Mouse (Mus musculus): ENCODE measurements around the gene Arhgap45. TPM values are rescaled to one million over a fixed set of nuclear protein-coding genes. Genes with fewer than 3 reads are reported as not detected.

Gene Arhgap45
- polyA plus RNA-seq, 1 experiment: 0.53 TPM

DNA sequence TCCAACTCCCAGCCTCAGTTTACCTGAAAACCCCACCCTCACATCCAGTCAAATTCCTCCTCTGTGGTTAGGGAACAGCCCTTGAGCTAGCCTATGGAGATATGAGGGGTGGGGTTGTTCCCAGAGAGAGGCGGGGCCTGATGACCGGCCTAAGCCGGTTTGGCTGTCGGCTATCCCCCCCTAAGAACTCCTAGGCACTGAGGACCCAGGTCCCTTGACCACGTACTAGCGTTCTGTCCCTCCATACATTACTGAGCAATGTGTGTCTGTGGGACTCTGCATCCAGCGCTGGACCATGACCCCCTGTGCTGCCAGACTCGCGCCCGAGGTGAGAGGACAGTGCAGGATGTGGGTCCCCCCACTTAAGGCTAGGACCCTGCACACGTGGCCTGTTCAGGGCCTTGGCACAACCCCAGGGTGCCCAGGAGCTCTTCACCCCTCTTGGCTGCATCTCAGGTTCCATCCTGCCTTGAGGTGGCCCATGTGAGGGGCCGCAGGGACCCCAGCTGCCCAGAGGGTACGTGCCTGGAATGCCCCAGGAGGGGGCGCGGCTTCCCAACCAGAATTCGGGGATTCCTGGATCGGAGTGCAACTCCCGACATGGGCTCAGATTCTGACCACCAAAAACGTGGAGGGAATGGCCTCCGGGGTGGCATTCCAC lies 3.1 kb downstream of the Arhgap45 start:
- TF ChIP-seq REST (IDR thresholded peaks at IDR 0.05; ENCODE audit: insufficient read depth, insufficient read length) (no peak), POLR2A (IDR thresholded peaks at IDR 0.05; ENCODE audit: insufficient read length, low read depth) (no peak), POLR2AphosphoS2 (IDR thresholded peaks at IDR 0.05; ENCODE audit: insufficient read length, low read depth) (no peak), MYOG (IDR thresholded peaks at IDR 0.05; ENCODE audit: control insufficient read depth in 1 of 3, insufficient read depth in 1 of 3, insufficient read length in 2 of 3, low read depth in 2 of 3) (no peak), CEBPB (IDR thresholded peaks at IDR 0.05; ENCODE audit: insufficient read depth, poor library complexity, severe bottlenecking) (no peak), MAX (IDR thresholded peaks at IDR 0.05; ENCODE audit: low read depth) (no peak), MYOD1 (IDR thresholded peaks at IDR 0.05; ENCODE audit: control insufficient read depth in 1 of 3, insufficient read length in 2 of 3, low read depth in 2 of 3) (no peak), SRF (IDR thresholded peaks at IDR 0.05; ENCODE audit: control insufficient read depth, insufficient read length, low read depth) (no peak), TCF12 (IDR thresholded peaks at IDR 0.05; ENCODE audit: insufficient read depth, poor library complexity, severe bottlenecking) (no peak), USF1 (IDR thresholded peaks at IDR 0.05; ENCODE audit: low read depth) (no peak), TCF3 (IDR thresholded peaks at IDR 0.05; ENCODE audit: insufficient read length, low read depth) (no peak), E2F4 (IDR thresholded peaks at IDR 0.05; ENCODE audit: insufficient read depth) (no peak)
- H3K4me3 ChIP-seq: no peak overlapping the region

GRCm38 (mm10) chr10:80020191-80020590 lies 3.7 kb downstream of the Arhgap45 start:
- H3K36me3 ChIP-seq (ENCODE audit: control insufficient read depth, insufficient read depth): no peaks in the 10 kb centered on the region
- no peaks in the 10 kb centered on the region for H3K79me2 ChIP-seq (ENCODE audit: control insufficient read depth, insufficient read depth)
- no peak for TF ChIP-seq TCF3 (IDR thresholded peaks at IDR 0.05; ENCODE audit: insufficient read length, low read depth)
- TF ChIP-seq MAX (IDR thresholded peaks at IDR 0.05; ENCODE audit: low read depth): no peak
- no peak for TF ChIP-seq TCF12 (IDR thresholded peaks at IDR 0.05; ENCODE audit: insufficient read depth, poor library complexity, severe bottlenecking)
- no peak for TF ChIP-seq REST (IDR thresholded peaks at IDR 0.05; ENCODE audit: insufficient read depth, insufficient read length)
- no peak for TF ChIP-seq CEBPB (IDR thresholded peaks at IDR 0.05; ENCODE audit: insufficient read depth, poor library complexity, severe bottlenecking)
- no peak for TF ChIP-seq MYOD1 (IDR thresholded peaks at IDR 0.05; ENCODE audit: control insufficient read depth in 1 of 3, insufficient read length in 2 of 3, low read depth in 2 of 3)
- no peak for TF ChIP-seq USF1 (IDR thresholded peaks at IDR 0.05; ENCODE audit: low read depth)
- TF ChIP-seq POLR2A (IDR thresholded peaks at IDR 0.05; ENCODE audit: insufficient read length, low read depth): no peak
- no peak for TF ChIP-seq POLR2AphosphoS2 (IDR thresholded peaks at IDR 0.05; ENCODE audit: insufficient read length, low read depth)
- no peak for TF ChIP-seq MYOG (IDR thresholded peaks at IDR 0.05; ENCODE audit: control insufficient read depth in 1 of 3, insufficient read depth in 1 of 3, insufficient read length in 2 of 3, low read depth in 2 of 3)
- no peak for TF ChIP-seq SRF (IDR thresholded peaks at IDR 0.05; ENCODE audit: control insufficient read depth, insufficient read length, low read depth)
- H3K4me2 ChIP-seq (ENCODE audit: low read depth): no peak overlapping the region
- no peaks in the 10 kb centered on the region for H3K27me3 ChIP-seq (ENCODE audit: control insufficient read depth, insufficient read depth, insufficient read length)
- no peak overlapping the region for H3K4me3 ChIP-seq
- no peak overlapping the region for H3ac ChIP-seq (ENCODE audit: control insufficient read depth, insufficient read length)

More for the DNA sequence above, 3.1 kb downstream of the Arhgap45 start:
- Histone ChIP-seq H3K36me3 (ENCODE audit: control insufficient read depth, insufficient read depth) (no peaks in the 10 kb centered on the region), H3K79me2 (ENCODE audit: control insufficient read depth, insufficient read depth) (no peaks in the 10 kb centered on the region), H3K4me2 (ENCODE audit: low read depth) (no peak overlapping the region), H3ac (ENCODE audit: control insufficient read depth, insufficient read length) (no peak overlapping the region), H3K27me3 (ENCODE audit: control insufficient read depth, insufficient read depth, insufficient read length) (no peaks in the 10 kb centered on the region)

- H3K4me3 ChIP-seq: no peak overlapping the region
- no peaks in the 10 kb centered on the region for H3K79me2 ChIP-seq (ENCODE audit: control insufficient read depth, insufficient read depth)
- H3K4me2 ChIP-seq (ENCODE audit: low read depth): no peak overlapping the region
- H3ac ChIP-seq (ENCODE audit: control insufficient read depth, insufficient read length): no peak overlapping the region
- TF ChIP-seq MYOD1 (IDR thresholded peaks at IDR 0.05; ENCODE audit: control insufficient read depth in 1 of 3, insufficient read length in 2 of 3, low read depth in 2 of 3): no peak
- no peak for TF ChIP-seq TCF12 (IDR thresholded peaks at IDR 0.05; ENCODE audit: insufficient read depth, poor library complexity, severe bottlenecking)
- TF ChIP-seq TCF3 (IDR thresholded peaks at IDR 0.05; ENCODE audit: insufficient read length, low read depth): no peak
- TF ChIP-seq POLR2A (IDR thresholded peaks at IDR 0.05; ENCODE audit: insufficient read length, low read depth): no peak
- TF ChIP-seq CEBPB (IDR thresholded peaks at IDR 0.05; ENCODE audit: insufficient read depth, poor library complexity, severe bottlenecking): no peak
- no peak for TF ChIP-seq POLR2AphosphoS2 (IDR thresholded peaks at IDR 0.05; ENCODE audit: insufficient read length, low read depth)
- no peak for TF ChIP-seq E2F4 (IDR thresholded peaks at IDR 0.05; ENCODE audit: insufficient read depth)
- no peak for TF ChIP-seq MYOG (IDR thresholded peaks at IDR 0.05; ENCODE audit: control insufficient read depth in 1 of 3, insufficient read depth in 1 of 3, insufficient read length in 2 of 3, low read depth in 2 of 3)
- TF ChIP-seq SRF (IDR thresholded peaks at IDR 0.05; ENCODE audit: control insufficient read depth, insufficient read length, low read depth): no peak
- H3K36me3 ChIP-seq (ENCODE audit: control insufficient read depth, insufficient read depth): no peaks in the 10 kb centered on the region
- H3K27me3 ChIP-seq (ENCODE audit: control insufficient read depth, insufficient read depth, insufficient read length): no peaks in the 10 kb centered on the region
These were observed 4.3 kb downstream of the Arhgap45 start for GRCm38 (mm10) chr10:80020603-80021319.

- Histone ChIP-seq H3K4me2 (ENCODE audit: low read depth) (no peak overlapping the region), H3K4me3 (no peak overlapping the region), H3K79me2 (ENCODE audit: control insufficient read depth, insufficient read depth) (no peaks in the 10 kb centered on the region), H3K36me3 (ENCODE audit: control insufficient read depth, insufficient read depth) (no peaks in the 10 kb centered on the region), H3K27me3 (ENCODE audit: control insufficient read depth, insufficient read depth, insufficient read length) (no peaks in the 10 kb centered on the region), H3ac (ENCODE audit: control insufficient read depth, insufficient read length) (no peak overlapping the region)
- no peak for TF ChIP-seq REST (IDR thresholded peaks at IDR 0.05; ENCODE audit: insufficient read depth, insufficient read length)
- no peak for TF ChIP-seq POLR2A (IDR thresholded peaks at IDR 0.05; ENCODE audit: insufficient read length, low read depth)
These were observed 4.8 kb downstream of the Arhgap45 start for GRCm38 (mm10) chr10:80021320-80021641.

Data from myocyte (in vitro differentiated cells).